Mouse (Mus musculus) liver, adult 2 months (tissue): ENCODE data around the gene Sgf29. TPM values are rescaled to one million over a fixed set of nuclear protein-coding genes. Genes with fewer than 3 reads are reported as not detected.

Experiments
- DNase-seq: peaks from one replicate; pipeline ENCODE4 v3.0.0-alpha.2; 2011; ENCODE audit warnings: low read depth, low spot score; ENCODE audit errors: extremely low read depth
- H3K27ac ChIP-seq: fragments of 200-500 bp; replicated peaks from 2 replicates; pipeline ENCODE4 v1.5.1; 2012; ENCODE audit warnings: low read depth, mild to moderate bottlenecking, control low read depth, inconsistent platforms, low read length; ENCODE audit not compliant: insufficient read depth
- H3K27me3 ChIP-seq: fragments of 200-500 bp; 2 replicates; pipeline ENCODE4 v1.6.1; 2012; ENCODE audit warnings: mild to moderate bottlenecking, moderate library complexity, low read length, inconsistent platforms; ENCODE audit not compliant: control insufficient read depth, insufficient read depth
- H3K36me3 ChIP-seq: fragments of 200-500 bp; 2 replicates; pipeline ENCODE4 v1.6.1; 2012; ENCODE audit warnings: low read length, inconsistent platforms; ENCODE audit not compliant: control insufficient read depth, insufficient read depth
- H3K4me1 ChIP-seq: fragments of 200-500 bp; 2 replicates; pipeline ENCODE4 v1.6.1; 2011; ENCODE audit warnings: low read length; ENCODE audit not compliant: control insufficient read depth, insufficient read depth
- H3K4me3 ChIP-seq: fragments of 200-500 bp; 2 replicates; pipeline ENCODE4 v1.5.1; 2011; ENCODE audit warnings: low read depth, mild to moderate bottlenecking, control low read depth, low read length, moderate library complexity; ENCODE audit not compliant: insufficient read depth
- H3K79me2 ChIP-seq: fragments of 200-500 bp; 2 replicates; pipeline ENCODE4 v1.6.1; 2012; ENCODE audit warnings: inconsistent platforms, mild to moderate bottlenecking, low read length, moderate library complexity; ENCODE audit not compliant: control insufficient read depth, insufficient read depth
- H3K9ac ChIP-seq: fragments of 200-500 bp; 2 replicates; pipeline ENCODE4 v1.6.1; 2012; ENCODE audit warnings: low read depth, mild to moderate bottlenecking, control low read depth, inconsistent platforms, low read length
- CTCF ChIP-seq: fragments of 200-500 bp; IDR thresholded peaks from 2 replicates; pipeline ENCODE4 v1.5.1; 2011; ENCODE audit warnings: low read depth, low read length, control low read depth
- POLR2A ChIP-seq: fragments of 200-500 bp; IDR thresholded peaks from 2 replicates; pipeline ENCODE4 v1.6.1; 2011; ENCODE audit warnings: low read length, control low read depth; ENCODE audit not compliant: insufficient read depth; ENCODE audit errors: extremely low read depth
- WGBS: fragments of 180-500 bp; shearing (Covaris S2); methylation state at CpG from one replicate; pipeline ENCODE4 v1.1.7; 2018; 5-methylcytosine and 5-hydroxymethylcytosine counted together
- polyA plus RNA-seq: library from polyadenylated mRNA; depleted of rRNA; stranded (reverse); fragments of >200 nt; gene quantifications from 2 replicates; pipeline ENCODE4 v1.2.3, GENCODE M21; 2012
- total RNA-seq: library from RNA; depleted of rRNA; stranded (reverse); fragments of >200 nt; gene quantifications from 2 replicates; pipeline ENCODE4 v1.2.3, GENCODE M21; 2014

Gene Sgf29
- total and polyA plus RNA-seq, 2 experiments, result 7.7 to 54.2 TPM

DNA sequence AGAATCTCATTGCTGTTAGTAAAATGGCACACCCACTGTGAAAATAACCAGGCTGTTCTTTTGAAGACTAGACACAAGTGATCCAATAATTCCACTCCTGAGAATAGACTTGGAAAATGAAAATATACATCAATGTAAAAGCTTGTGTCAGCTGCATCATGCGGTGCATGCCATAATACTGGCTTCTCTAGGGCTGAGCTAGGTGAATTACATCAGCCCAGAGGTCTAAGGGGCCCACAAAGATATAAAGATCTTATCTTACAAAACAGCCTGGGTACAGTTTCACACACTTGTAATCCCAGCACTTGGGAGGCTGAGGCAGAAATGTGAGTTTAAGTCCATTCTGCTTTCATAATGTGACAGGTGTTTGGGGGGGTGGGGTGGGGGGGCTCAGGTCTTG, 8.4 kb downstream of the Sgf29 start:
- TF ChIP-seq POLR2A (no peak), CTCF (no peak)
- 100% methylated on average over 1 of the region's 1 CpGs for WGBS
- peaks cover 2% of the 10 kb centered on the region for H3K4me1 ChIP-seq
- DNase-seq, result no peak
- H3K4me3 ChIP-seq, result no peak overlapping the region
- H3K27ac ChIP-seq, result no peak overlapping the region
- peaks cover 2% of the 10 kb centered on the region; the same call in 1 of the 2 replicates for H3K79me2 ChIP-seq
- H3K36me3 ChIP-seq, result peaks cover 4% of the 10 kb centered on the region
- no peak overlapping the region for H3K9ac ChIP-seq
- no peaks in the 10 kb centered on the region for H3K27me3 ChIP-seq

DNA sequence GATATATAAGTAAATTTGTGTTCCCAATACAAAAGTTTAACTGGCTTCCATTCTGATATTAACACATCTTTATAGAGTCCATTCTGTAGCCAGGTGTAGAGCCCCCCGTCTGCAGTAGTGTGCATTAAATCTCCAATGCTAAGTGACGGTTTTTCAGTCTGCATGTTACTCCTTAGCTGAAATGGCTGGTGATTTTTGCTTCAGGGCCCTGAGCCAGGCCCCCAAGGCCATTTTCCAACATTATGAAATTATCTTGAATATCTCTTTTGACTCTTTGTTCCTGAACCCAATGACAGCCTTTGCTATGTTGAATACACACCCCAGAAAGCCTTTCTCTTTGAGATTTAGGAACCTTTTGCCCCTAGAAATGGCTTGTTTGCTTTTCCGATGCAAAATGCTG, 10.7 kb downstream of the Sgf29 start:
- Histone ChIP-seq H3K27ac (no peak overlapping the region), H3K36me3 (peaks cover 20% of the 10 kb centered on the region), H3K27me3 (no peaks in the 10 kb centered on the region), H3K4me3 (no peak overlapping the region), H3K4me1 (no peaks in the 10 kb centered on the region; the same call in 1 of the 2 replicates), H3K9ac (no peak overlapping the region), H3K79me2 (peaks cover 2% of the 10 kb centered on the region; the same call in 1 of the 2 replicates)
- TF ChIP-seq CTCF (no peak), POLR2A (no peak)
- WGBS, result 98% methylated on average over 3 of the region's 3 CpGs
- DNase-seq, result no peak

DNA sequence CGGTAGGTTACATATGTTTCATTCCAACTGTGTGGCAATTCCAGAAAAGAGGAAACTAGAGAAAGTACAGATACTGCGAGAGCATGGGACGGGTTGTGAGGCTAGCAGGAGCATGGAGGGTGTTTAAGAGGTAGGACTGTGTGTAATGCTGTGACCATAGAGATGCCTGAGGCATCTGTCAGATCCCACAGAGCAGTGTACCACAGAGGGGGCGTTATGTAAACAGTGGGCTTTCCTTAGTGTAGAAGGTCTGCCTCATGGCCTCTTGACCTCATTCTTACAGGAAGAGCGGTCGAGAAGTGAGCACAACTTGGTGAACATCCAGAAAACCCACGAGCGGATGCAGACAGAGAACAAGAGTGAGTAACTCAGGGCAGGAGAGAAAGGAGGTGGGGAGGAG, 14.5 kb downstream of the Sgf29 start:
- Histone ChIP-seq H3K79me2 (no peaks in the 10 kb centered on the region; the same call in 1 of the 2 replicates), H3K4me3 (no peak overlapping the region), H3K27ac (no peak overlapping the region), H3K36me3 (peaks cover 32% of the 10 kb centered on the region), H3K9ac (no peak overlapping the region), H3K4me1 (peaks cover 3% of the 10 kb centered on the region), H3K27me3 (no peaks in the 10 kb centered on the region)
- TF ChIP-seq CTCF (no peak), POLR2A (no peak)
- 81% methylated on average over 8 of the region's 8 CpGs for WGBS
- no peak for DNase-seq

DNA sequence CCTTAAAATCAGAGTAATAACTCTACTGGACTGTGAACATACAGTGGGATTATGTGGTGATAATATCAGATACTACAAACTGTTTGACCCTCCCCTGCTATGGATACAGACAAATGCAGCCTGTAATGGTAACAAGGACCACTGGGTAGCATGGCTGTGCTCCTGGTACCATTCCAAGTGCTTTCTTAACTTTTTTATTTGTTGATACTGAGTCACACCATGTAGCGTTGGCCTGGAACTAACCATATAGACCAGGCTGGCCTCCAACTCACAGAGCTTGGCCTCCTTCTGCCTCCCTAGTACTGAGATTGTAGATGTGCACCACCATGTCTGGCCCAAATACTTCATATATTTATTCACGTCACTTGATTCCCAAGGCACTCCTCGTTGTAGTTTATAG, 16.2 kb downstream of the Sgf29 start:
- Histone ChIP-seq H3K4me3 (no peak overlapping the region), H3K79me2 (no peaks in the 10 kb centered on the region; the same call in 1 of the 2 replicates), H3K9ac (no peak overlapping the region), H3K27me3 (no peaks in the 10 kb centered on the region), H3K36me3 (peaks cover 32% of the 10 kb centered on the region), H3K27ac (no peak overlapping the region), H3K4me1 (peaks cover 7% of the 10 kb centered on the region)
- TF ChIP-seq CTCF (no peak), POLR2A (no peak)
- no peak for DNase-seq
- 92% methylated on average over 3 of the region's 3 CpGs for WGBS

DNA sequence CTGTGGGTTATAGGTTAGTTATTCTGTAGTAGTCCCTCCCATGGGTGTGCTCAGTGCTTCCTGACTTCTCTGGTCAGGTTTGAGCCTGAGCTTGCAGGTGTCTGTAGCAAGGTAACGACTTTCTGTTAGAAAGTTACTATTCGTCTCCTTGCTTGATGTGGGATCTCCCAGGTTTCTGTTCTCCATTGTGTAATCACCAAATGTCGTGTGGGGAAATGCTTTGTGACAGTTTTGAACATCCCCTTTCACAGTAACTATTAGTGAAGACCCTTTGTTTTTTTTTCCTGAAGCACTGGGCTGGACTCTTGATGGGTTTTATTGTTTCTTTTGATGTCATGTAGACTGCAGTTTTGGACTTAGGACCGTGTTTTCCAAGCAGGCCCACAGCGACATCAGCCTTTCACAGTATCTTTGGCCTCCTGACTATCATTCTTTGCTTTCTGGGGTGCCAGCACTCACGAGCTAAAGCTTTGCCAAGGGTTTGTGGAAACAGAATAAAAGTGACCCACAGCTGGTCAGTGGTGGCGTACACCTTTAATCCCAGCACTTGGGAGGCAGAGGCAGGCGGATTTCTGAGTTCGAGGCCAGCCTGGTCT, 18.5 kb downstream of the Sgf29 start:
- Histone ChIP-seq H3K27me3 (no peaks in the 10 kb centered on the region), H3K4me1 (peaks cover 7% of the 10 kb centered on the region), H3K9ac (no peak overlapping the region), H3K36me3 (peaks cover 37% of the 10 kb centered on the region), H3K4me3 (no peak overlapping the region), H3K79me2 (no peaks in the 10 kb centered on the region), H3K27ac (peak overlapping the region; percentile 66)
- peak; percentile 76 for DNase-seq
- WGBS, result 41% methylated on average over 9 of the region's 9 CpGs
- TF ChIP-seq POLR2A (no peak), CTCF (no peak)

DNA sequence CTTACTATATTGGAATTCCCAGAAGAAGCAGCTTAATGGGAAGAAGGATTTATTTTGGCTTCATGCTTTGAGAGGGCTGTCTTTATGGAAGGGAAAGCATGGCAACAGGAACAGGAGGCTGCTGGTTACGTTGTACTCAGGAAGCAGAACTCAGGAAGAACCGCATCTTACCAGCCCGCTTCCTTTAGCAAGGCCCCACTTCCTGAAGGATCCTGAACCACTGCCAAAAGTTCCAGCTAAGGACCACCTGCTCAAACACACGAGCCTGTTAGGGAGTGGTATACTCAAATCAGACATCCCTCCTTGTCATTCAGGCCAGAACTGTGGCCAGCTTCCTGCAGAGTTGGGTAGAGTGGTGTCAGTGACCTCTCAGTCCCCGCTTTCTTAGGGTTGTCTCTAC, 19.3 kb downstream of the Sgf29 start:
- no peak for DNase-seq
- Histone ChIP-seq H3K27ac (peak overlapping the region; percentile 66), H3K27me3 (no peaks in the 10 kb centered on the region), H3K9ac (no peak overlapping the region), H3K4me3 (no peak overlapping the region), H3K36me3 (peaks cover 38% of the 10 kb centered on the region), H3K4me1 (peaks cover 7% of the 10 kb centered on the region), H3K79me2 (no peaks in the 10 kb centered on the region)
- TF ChIP-seq CTCF (no peak), POLR2A (no peak)
- 73% methylated on average over 5 of the region's 5 CpGs for WGBS
